Mouse (Mus musculus) small intestine, adult 2 months (tissue): ENCODE results near the gene Sez6l.

Experiments used
- CTCF ChIP-seq: fragments of 200-500 bp; IDR thresholded peaks from 2 replicates; pipeline ENCODE4 v1.5.1; 2012; ENCODE audit warnings: low read depth, mild to moderate bottlenecking, control low read depth, inconsistent platforms, low read length, moderate library complexity, mixed read lengths; ENCODE audit not compliant: insufficient replicate concordance, insufficient read length; ENCODE audit errors: extremely low read depth
- POLR2A ChIP-seq: fragments of 200-500 bp; IDR thresholded peaks from 2 replicates; pipeline ENCODE4 v1.6.1; 2012; ENCODE audit warnings: low read depth, mild to moderate bottlenecking, control low read depth, inconsistent platforms, low read length, moderate library complexity

- TF ChIP-seq CTCF (no peak), POLR2A (no peak)
Observed at GRCm38 (mm10) chr5:112583304-112583703, 6.3 kb upstream of the Sez6l start.
